Comparison of ENCODE assay signal across 8 mouse cellular contexts in genomic region chr15:63998410-63998765, GRCm38 (mm10).
A peak's percentile ranks its signal among the peaks of the same experiment; 100 is the strongest.
DNase-seq lines count a peak whose midpoint lies in the region; ATAC-seq and TF ChIP-seq lines count a peak whose summit lies in the region.

No protein-coding gene starts in this region.

- no peaks in the 10 kb centered on the region for H3K27me3 ChIP-seq in heart, embryonic 13.5 days (replicated peaks)
- no peaks in the 10 kb centered on the region for H3K27me3 ChIP-seq in MEL (ENCODE audit: control insufficient read depth in 1 of 2, insufficient read depth in 2 of 2, low read length in 2 of 2)
- no peaks in the 10 kb centered on the region for H3K27me3 ChIP-seq in hindbrain, embryonic 11.5 days (ENCODE audit: control insufficient read depth, insufficient read depth, low read length)

- no peaks in the 10 kb centered on the region for H3K9me3 ChIP-seq in heart, embryonic 13.5 days
- H3K9me3 ChIP-seq in MEL (replicated peaks; ENCODE audit: insufficient read depth, low read length): no peaks in the 10 kb centered on the region
- H3K9me3 ChIP-seq in hindbrain, embryonic 11.5 days (ENCODE audit: control insufficient read depth, low read length): no peaks in the 10 kb centered on the region

- H3K79me2 ChIP-seq in MEL (ENCODE audit: control insufficient read depth, insufficient read depth, low read length, poor library complexity): peaks cover 39% of the 10 kb centered on the region

- intact Hi-C loops in heart, postnatal 10 days (cut with DNase I): no loop called here
- intact Hi-C loops in gastrocnemius, postnatal 36 days (cut with DNase I): loop anchor here (5.0 kb wide), 2 partner anchors 39 to 109 kb away; no protein-coding TSS in a partner anchor

- no peak for TF ChIP-seq CTCF in MEL (IDR thresholded peaks at IDR 0.05 in 2 of 3, conservative IDR thresholded peaks at IDR 0.05 in 1 of 3; ENCODE audit: control insufficient read depth in 1 of 3, insufficient read depth in 1 of 3, low read depth in 2 of 3, low read length in 3 of 3, poor library complexity in 1 of 3, severe bottlenecking in 1 of 3)

- H3K4me2 ChIP-seq in heart, embryonic 13.5 days: peak overlapping the region; percentile 86
- peak overlapping the region; percentile 66 for H3K4me2 ChIP-seq in hindbrain, embryonic 11.5 days (replicated peaks; ENCODE audit: low read depth, low read length)

- no peak; the same call in 1 of the 2 replicates for TF ChIP-seq RAD21 in MEL (IDR thresholded peaks at IDR 0.05; ENCODE audit: low read depth, low read length)

- peak; percentile 68 to 72 for TF ChIP-seq EP300 in MEL (IDR thresholded peaks at IDR 0.05; ENCODE audit: low read depth in 1 of 2, low read length in 2 of 2)

- ATAC-seq in heart, embryonic 13.5 days (ENCODE audit: extremely low read depth, insufficient number of reproducible peaks, low FRiP score, low TSS enrichment): peak; percentile 2; the same call in 1 of the 2 replicates
- ATAC-seq in hindbrain, embryonic 11.5 days (ENCODE audit: low FRiP score): peak; percentile 80
- peak; percentile 67 for ATAC-seq in megakaryocyte-erythroid progenitor cell, adult 5-6 weeks (replicated peaks; ENCODE audit: low FRiP score, low TSS enrichment, poor library complexity, severe bottlenecking)

- H3K27ac ChIP-seq in heart, embryonic 13.5 days (replicated peaks): peak overlapping the region; percentile 93
- H3K27ac ChIP-seq in MEL (ENCODE audit: control insufficient read depth, low read depth, low read length): peak overlapping the region; percentile 74
- peak overlapping the region; percentile 94 for H3K27ac ChIP-seq in hindbrain, embryonic 11.5 days (ENCODE audit: low read depth, low read length)

- H3K9ac ChIP-seq in heart, embryonic 13.5 days: peak overlapping the region; percentile 80
- H3K9ac ChIP-seq in MEL (ENCODE audit: control insufficient read depth, low read depth, low read length, poor library complexity, severe bottlenecking): peak overlapping the region; percentile 100
- peak overlapping the region; percentile 93 for H3K9ac ChIP-seq in hindbrain, embryonic 11.5 days (ENCODE audit: low read depth, low read length)

- no peak for TF ChIP-seq POLR2A in MEL (IDR thresholded peaks at IDR 0.05; ENCODE audit: control insufficient read depth in 1 of 2, insufficient read depth in 1 of 2, low read depth in 1 of 2, low read length in 2 of 2, poor library complexity in 1 of 2)

- H3K4me3 ChIP-seq in heart, embryonic 13.5 days: peak overlapping the region; percentile 96
- peak overlapping the region; percentile 90 to 100 for H3K4me3 ChIP-seq in MEL (ENCODE audit: control insufficient read depth in 1 of 2, insufficient read depth in 1 of 2, low read depth in 2 of 2, low read length in 2 of 2)
- H3K4me3 ChIP-seq in hindbrain, embryonic 11.5 days (ENCODE audit: low read depth, low read length): peak overlapping the region; percentile 84

- no peaks in the 10 kb centered on the region for H3K36me3 ChIP-seq in heart, embryonic 13.5 days
- peaks cover 3 to 49% of the 10 kb centered on the region in 2 experiments; a peak in 3 of 4 replicates for H3K36me3 ChIP-seq in MEL (ENCODE audit: control insufficient read depth in 1 of 2, insufficient read depth in 2 of 2, low read length in 2 of 2)
- H3K36me3 ChIP-seq in hindbrain, embryonic 11.5 days (ENCODE audit: control insufficient read depth, insufficient read depth, low read length): no peaks in the 10 kb centered on the region

- H3K4me1 ChIP-seq in heart, embryonic 13.5 days: peaks cover 35% of the 10 kb centered on the region
- H3K4me1 ChIP-seq in MEL (ENCODE audit: control insufficient read depth in 1 of 2, insufficient read depth in 2 of 2, low read length in 2 of 2): peaks cover 21 to 26% of the 10 kb centered on the region in 2 experiments
- no peaks in the 10 kb centered on the region; the same call in 1 of the 2 replicates for H3K4me1 ChIP-seq in hindbrain, embryonic 11.5 days (replicated peaks; ENCODE audit: control insufficient read depth, insufficient read depth, low read length)

- under 1% methylated on average over 16 of the region's 16 CpGs for WGBS in heart, embryonic 13.5 days
- WGBS in hindbrain, embryonic 11.5 days: under 1% methylated on average over 16 of the region's 16 CpGs

- no peak for DNase-seq in heart, postnatal 10 days
- DNase-seq in MEL (ENCODE audit: low read depth, low spot score): no peak
- DNase-seq in hindbrain, embryonic 11.5 days (ENCODE audit: low spot score): no peak
- no peak for DNase-seq in gastrocnemius, postnatal 36 days
- DNase-seq in thymus, postnatal 0 days (ENCODE audit: low spot score): no peak
- no peak for DNase-seq in layer of hippocampus, postnatal 36 days

TF ChIP-seq in MEL, 35 proteins besides CTCF, POLR2A, EP300 and RAD21:
- TF ChIP-seq ZKSCAN1 (IDR thresholded peaks at IDR 0.05; ENCODE audit: low read depth, low read length) (no peak), TBP (IDR thresholded peaks at IDR 0.05; ENCODE audit: low read depth, low read length) (no peak), MAZ (IDR thresholded peaks at IDR 0.05; ENCODE audit: low read depth, low read length) (no peak), GABPA (IDR thresholded peaks at IDR 0.05; ENCODE audit: low read depth, low read length) (no peak), ELF1 (IDR thresholded peaks at IDR 0.05; ENCODE audit: low read depth, low read length) (no peak), JUND (IDR thresholded peaks at IDR 0.05; ENCODE audit: low read depth, low read length) (no peak), ETS1 (IDR thresholded peaks at IDR 0.05; ENCODE audit: low read depth, low read length) (peak; percentile 38), E2F4 (IDR thresholded peaks at IDR 0.05; ENCODE audit: borderline replicate concordance, low read depth, low read length) (no peak), KAT2A (conservative IDR thresholded peaks at IDR 0.05; ENCODE audit: low read depth, low read length) (no peak), BHLHE40 (IDR thresholded peaks at IDR 0.05; ENCODE audit: borderline replicate concordance, low read depth, low read length) (peak; percentile 13; the same call in 1 of the 2 replicates), CHD2 (IDR thresholded peaks at IDR 0.05; ENCODE audit: low read length) (no peak), UBTF (IDR thresholded peaks at IDR 0.05; ENCODE audit: borderline replicate concordance, insufficient read depth, low read depth, low read length) (no peak), HCFC1 (IDR thresholded peaks at IDR 0.05; ENCODE audit: low read depth, low read length) (no peak), SIN3A (IDR thresholded peaks at IDR 0.05; ENCODE audit: low read length) (peak; percentile 72; the same call in 1 of the 2 replicates), MAFK (IDR thresholded peaks at IDR 0.05; ENCODE audit: borderline replicate concordance, low read depth, low read length) (no peak), TCF12 (IDR thresholded peaks at IDR 0.05; ENCODE audit: low read depth, low read length) (peak; percentile 60), MAX (IDR thresholded peaks at IDR 0.05; ENCODE audit: low read length) (0 out of 2 replicates have a peak, but pooled peaks have one; percentile 44), MXI1 (IDR thresholded peaks at IDR 0.05; ENCODE audit: low read depth, low read length) (no peak), GATA1 (IDR thresholded peaks at IDR 0.05; ENCODE audit: low read depth, low read length) (peak; percentile 91), ZMIZ1 (IDR thresholded peaks at IDR 0.05; ENCODE audit: low read depth, low read length) (no peak), MYB (IDR thresholded peaks at IDR 0.05; ENCODE audit: low read depth, low read length) (no peak), POLR2AphosphoS2 (IDR thresholded peaks at IDR 0.05; ENCODE audit: low read length) (no peak), RCOR1 (IDR thresholded peaks at IDR 0.05; ENCODE audit: low read depth, low read length) (peak; percentile 62; the same call in 1 of the 2 replicates)

Comparison
In these comparisons a context has a peak if more than half of its experiments do, and no peak if none do; other contexts are left out.
1. ATAC-seq: peak in every context shown above with its lines; median percentile 80 in hindbrain, embryonic 11.5 days; 67 in megakaryocyte-erythroid progenitor cell, adult 5-6 weeks; 2 in heart, embryonic 13.5 days.